Mouse (Mus musculus): ENCODE measurements at regions not wholly inside any gene's neighbourhood (a gene's known extent, or its start where the extent isn't known, plus 50 kb on each side); places are given as distances from the start of the nearest gene placed in this dataset.
A peak's percentile ranks its signal among the peaks of the same experiment; 100 is the strongest.

GRCm38 (mm10) chr8:7206596-7206995 lies 1454.4 kb downstream of the Efnb2 start:
- no peak overlapping the region for H3K4me3 ChIP-seq
- H3K27me3 ChIP-seq (replicated peaks), result no peaks in the 10 kb centered on the region
- no peak for ATAC-seq (ENCODE audit: insufficient number of reproducible peaks, low FRiP score)
- no peaks in the 10 kb centered on the region for H3K9me3 ChIP-seq (replicated peaks)
- no peak overlapping the region for H3K9ac ChIP-seq
- H3K36me3 ChIP-seq, result no peaks in the 10 kb centered on the region
- no peak overlapping the region for H3K4me2 ChIP-seq
- H3K4me1 ChIP-seq (replicated peaks), result no peaks in the 10 kb centered on the region
- no peak overlapping the region for H3K27ac ChIP-seq (ENCODE audit: poor library complexity, severe bottlenecking)

GRCm38 (mm10) chr8:7205086-7205485 lies 1456.0 kb downstream of the Efnb2 start:
- Histone ChIP-seq H3K4me2 (no peak overlapping the region), H3K4me3 (no peak overlapping the region), H3K9me3 (replicated peaks) (no peaks in the 10 kb centered on the region), H3K9ac (no peak overlapping the region), H3K27ac (ENCODE audit: poor library complexity, severe bottlenecking) (no peak overlapping the region), H3K4me1 (replicated peaks) (no peaks in the 10 kb centered on the region), H3K27me3 (replicated peaks) (no peaks in the 10 kb centered on the region), H3K36me3 (no peaks in the 10 kb centered on the region)
- WGBS, result 70% methylated on average over 4 of the region's 4 CpGs
- ATAC-seq (ENCODE audit: insufficient number of reproducible peaks, low FRiP score), result no peak

GRCm38 (mm10) chr8:7190726-7191125 lies 1470.3 kb downstream of the Efnb2 start:
- H3K4me1 ChIP-seq (replicated peaks), result no peaks in the 10 kb centered on the region
- no peak overlapping the region for H3K27ac ChIP-seq (ENCODE audit: poor library complexity, severe bottlenecking)
- no peak overlapping the region for H3K9ac ChIP-seq
- H3K36me3 ChIP-seq, result no peaks in the 10 kb centered on the region
- no peak overlapping the region for H3K4me2 ChIP-seq
- no peaks in the 10 kb centered on the region for H3K27me3 ChIP-seq (replicated peaks)
- H3K9me3 ChIP-seq (replicated peaks), result no peaks in the 10 kb centered on the region
- ATAC-seq (ENCODE audit: insufficient number of reproducible peaks, low FRiP score), result no peak
- H3K4me3 ChIP-seq, result no peak overlapping the region

- Histone ChIP-seq H3K4me3 (no peak overlapping the region), H3K27me3 (replicated peaks) (no peaks in the 10 kb centered on the region), H3K9ac (no peak overlapping the region), H3K36me3 (no peaks in the 10 kb centered on the region), H3K4me1 (replicated peaks) (no peaks in the 10 kb centered on the region), H3K9me3 (replicated peaks) (no peaks in the 10 kb centered on the region), H3K27ac (ENCODE audit: poor library complexity, severe bottlenecking) (no peak overlapping the region), H3K4me2 (no peak overlapping the region)
- WGBS, result 91% methylated on average over 5 of the region's 5 CpGs
- no peak for ATAC-seq (ENCODE audit: insufficient number of reproducible peaks, low FRiP score)
Measured at GRCm38 (mm10) chr8:7163361-7163760, 1497.7 kb downstream of the Efnb2 start.

GRCm38 (mm10) chr8:7131746-7132145 lies 1529.3 kb downstream of the Efnb2 start:
- Histone ChIP-seq H3K4me2 (no peak overlapping the region), H3K27ac (ENCODE audit: poor library complexity, severe bottlenecking) (no peak overlapping the region), H3K4me3 (no peak overlapping the region), H3K36me3 (no peaks in the 10 kb centered on the region), H3K9me3 (replicated peaks) (no peaks in the 10 kb centered on the region), H3K27me3 (replicated peaks) (no peaks in the 10 kb centered on the region), H3K4me1 (replicated peaks) (no peaks in the 10 kb centered on the region), H3K9ac (no peak overlapping the region)
- WGBS, result 47% methylated on average over 4 of the region's 4 CpGs
- ATAC-seq (ENCODE audit: insufficient number of reproducible peaks, low FRiP score), result no peak

GRCm38 (mm10) chr8:7108849-7109248 lies 1552.2 kb downstream of the Efnb2 start:
- no peak overlapping the region for H3K4me3 ChIP-seq
- H3K27me3 ChIP-seq (replicated peaks), result no peaks in the 10 kb centered on the region
- H3K9me3 ChIP-seq (replicated peaks), result 0 out of 2 replicates have a peak, but pooled peaks cover 4% of the 10 kb centered on the region
- no peak for ATAC-seq (ENCODE audit: insufficient number of reproducible peaks, low FRiP score)
- H3K36me3 ChIP-seq, result no peaks in the 10 kb centered on the region
- H3K9ac ChIP-seq, result no peak overlapping the region
- H3K4me1 ChIP-seq (replicated peaks), result no peaks in the 10 kb centered on the region
- no peak overlapping the region for H3K27ac ChIP-seq (ENCODE audit: poor library complexity, severe bottlenecking)
- no peak overlapping the region for H3K4me2 ChIP-seq

- ATAC-seq (ENCODE audit: insufficient number of reproducible peaks, low FRiP score), result peak; percentile 9; the same call in 1 of the 2 replicates
- 42% methylated on average over 2 of the region's 2 CpGs for WGBS
- no peak overlapping the region for H3K4me2 ChIP-seq
- no peaks in the 10 kb centered on the region for H3K9me3 ChIP-seq (replicated peaks)
- no peaks in the 10 kb centered on the region for H3K36me3 ChIP-seq
- no peaks in the 10 kb centered on the region for H3K4me1 ChIP-seq (replicated peaks)
- H3K9ac ChIP-seq, result no peak overlapping the region
- no peak overlapping the region for H3K27ac ChIP-seq (ENCODE audit: poor library complexity, severe bottlenecking)
- H3K27me3 ChIP-seq (replicated peaks), result no peaks in the 10 kb centered on the region
- H3K4me3 ChIP-seq, result no peak overlapping the region
Measured at GRCm38 (mm10) chr8:7097577-7097976, 1563.5 kb downstream of the Efnb2 start.

GRCm38 (mm10) chr8:7092831-7093230 lies 1568.2 kb downstream of the Efnb2 start:
- Histone ChIP-seq H3K36me3 (no peaks in the 10 kb centered on the region), H3K4me1 (replicated peaks) (no peaks in the 10 kb centered on the region), H3K27me3 (replicated peaks) (no peaks in the 10 kb centered on the region), H3K9ac (no peak overlapping the region), H3K27ac (ENCODE audit: poor library complexity, severe bottlenecking) (no peak overlapping the region), H3K4me3 (no peak overlapping the region), H3K4me2 (no peak overlapping the region), H3K9me3 (replicated peaks) (no peaks in the 10 kb centered on the region)
- ATAC-seq (ENCODE audit: insufficient number of reproducible peaks, low FRiP score), result no peak
- WGBS, result 57% methylated on average over 2 of the region's 2 CpGs

- no peak overlapping the region for H3K9ac ChIP-seq
- H3K4me1 ChIP-seq (replicated peaks), result no peaks in the 10 kb centered on the region
- no peak for ATAC-seq (ENCODE audit: insufficient number of reproducible peaks, low FRiP score)
- WGBS, result 57% methylated on average over 2 of the region's 2 CpGs
- no peaks in the 10 kb centered on the region for H3K36me3 ChIP-seq
- H3K27ac ChIP-seq (ENCODE audit: poor library complexity, severe bottlenecking), result no peak overlapping the region
- no peaks in the 10 kb centered on the region for H3K9me3 ChIP-seq (replicated peaks)
- H3K4me2 ChIP-seq, result no peak overlapping the region
- H3K27me3 ChIP-seq (replicated peaks), result no peaks in the 10 kb centered on the region
- H3K4me3 ChIP-seq, result no peak overlapping the region
Measured at GRCm38 (mm10) chr8:7088123-7088522, 1572.9 kb downstream of the Efnb2 start.

GRCm38 (mm10) chr8:7060255-7060656 lies 1600.8 kb downstream of the Efnb2 start:
- H3K9ac ChIP-seq, result no peak overlapping the region
- WGBS, result 73% methylated on average over 4 of the region's 4 CpGs
- no peaks in the 10 kb centered on the region for H3K36me3 ChIP-seq
- no peak overlapping the region for H3K4me3 ChIP-seq
- no peak overlapping the region for H3K27ac ChIP-seq (ENCODE audit: poor library complexity, severe bottlenecking)
- ATAC-seq (ENCODE audit: insufficient number of reproducible peaks, low FRiP score), result no peak
- H3K27me3 ChIP-seq (replicated peaks), result no peaks in the 10 kb centered on the region
- no peaks in the 10 kb centered on the region for H3K4me1 ChIP-seq (replicated peaks)
- H3K4me2 ChIP-seq, result no peak overlapping the region
- H3K9me3 ChIP-seq (replicated peaks), result no peaks in the 10 kb centered on the region

GRCm38 (mm10) chr8:7026247-7026844 lies 1634.7 kb downstream of the Efnb2 start:
- Histone ChIP-seq H3K27me3 (replicated peaks) (no peaks in the 10 kb centered on the region), H3K9me3 (replicated peaks) (0 out of 2 replicates have a peak, but pooled peaks cover 2% of the 10 kb centered on the region), H3K4me3 (no peak overlapping the region), H3K9ac (no peak overlapping the region), H3K27ac (ENCODE audit: poor library complexity, severe bottlenecking) (no peak overlapping the region), H3K36me3 (no peaks in the 10 kb centered on the region), H3K4me2 (no peak overlapping the region), H3K4me1 (replicated peaks) (no peaks in the 10 kb centered on the region)
- no peak for ATAC-seq (ENCODE audit: insufficient number of reproducible peaks, low FRiP score)
- WGBS, result 79% methylated on average over 3 of the region's 3 CpGs

GRCm38 (mm10) chr8:7024336-7024735 lies 1636.7 kb downstream of the Efnb2 start:
- no peak overlapping the region for H3K4me2 ChIP-seq
- no peak overlapping the region for H3K27ac ChIP-seq (ENCODE audit: poor library complexity, severe bottlenecking)
- no peaks in the 10 kb centered on the region for H3K27me3 ChIP-seq (replicated peaks)
- H3K9me3 ChIP-seq (replicated peaks), result 0 out of 2 replicates have a peak, but pooled peaks cover 2% of the 10 kb centered on the region
- no peaks in the 10 kb centered on the region for H3K36me3 ChIP-seq
- no peak overlapping the region for H3K4me3 ChIP-seq
- H3K9ac ChIP-seq, result no peak overlapping the region
- no peak for ATAC-seq (ENCODE audit: insufficient number of reproducible peaks, low FRiP score)
- WGBS, result 69% methylated on average over 3 of the region's 3 CpGs
- no peaks in the 10 kb centered on the region for H3K4me1 ChIP-seq (replicated peaks)

Data from heart, embryonic 12.5 days (tissue).